7 mouse cellular contexts compared by ENCODE assay signal in genomic region chr15:89429352-89430221, GRCm38 (mm10). TPM values are rescaled to one million over a fixed set of nuclear protein-coding genes. Genes with fewer than 3 reads are reported as not detected.
DNase-seq lines count a peak whose midpoint lies in the region; ATAC-seq lines count a peak whose summit lies in the region.

Gene C730034F03Rik (plus strand): TSS chr15:89429589.
Gene Gm44502 (minus strand): TSS chr15:89429696.
Gene Chkb (minus strand): TSS chr15:89429908.

- H3K27ac ChIP-seq in intestine, embryonic 16.5 days (ENCODE audit: low read length): peak within 1 kb of the TSS; percentile 99
- peak within 1 kb of the TSS; percentile 92 for H3K27ac ChIP-seq in midbrain, embryonic 11.5 days (ENCODE audit: low read depth, low read length)

- intact Hi-C loops in left cerebral cortex, postnatal 36 days (cut with DNase I): loop anchor here (5.0 kb wide), 1 partner anchor 57 kb away; the partner anchor contains the start of gene Sco2

- no peaks in the 10 kb centered on the region for H3K9me3 ChIP-seq in intestine, embryonic 16.5 days (ENCODE audit: control insufficient read depth, low read length)
- no peaks in the 10 kb centered on the region for H3K9me3 ChIP-seq in midbrain, embryonic 11.5 days (ENCODE audit: control insufficient read depth, low read length)

- peak; percentile 95 for ATAC-seq in intestine, embryonic 16.5 days
- ATAC-seq in midbrain, embryonic 11.5 days (ENCODE audit: low FRiP score): peak; percentile 95

- peak within 1 kb of the TSS; percentile 88 for H3K4me2 ChIP-seq in intestine, embryonic 16.5 days (ENCODE audit: low read depth, low read length)
- peak within 1 kb of the TSS; percentile 90 for H3K4me2 ChIP-seq in midbrain, embryonic 11.5 days

- H3K36me3 ChIP-seq in intestine, embryonic 16.5 days (ENCODE audit: control insufficient read depth, insufficient read depth, low read length): 0 out of 2 replicates have a peak, but pooled peaks cover 4% of the 10 kb centered on the region
- peaks cover 4% of the 10 kb centered on the region; the same call in 1 of the 2 replicates for H3K36me3 ChIP-seq in midbrain, embryonic 11.5 days (ENCODE audit: control insufficient read depth, insufficient read depth, low read length)

- H3K4me3 ChIP-seq in intestine, embryonic 16.5 days (ENCODE audit: low read length): peak within 1 kb of the TSS; percentile 87
- peak within 1 kb of the TSS; percentile 81 for H3K4me3 ChIP-seq in midbrain, embryonic 11.5 days (ENCODE audit: low read depth, low read length)

- peak within 1 kb of the TSS; percentile 87 for H3K9ac ChIP-seq in intestine, embryonic 16.5 days (ENCODE audit: low read depth, low read length)
- peak within 1 kb of the TSS; percentile 83 for H3K9ac ChIP-seq in midbrain, embryonic 11.5 days (ENCODE audit: low read length)

- no peaks in the 10 kb centered on the region for H3K27me3 ChIP-seq in intestine, embryonic 16.5 days (replicated peaks; ENCODE audit: control insufficient read depth, insufficient read depth, low read length)
- no peaks in the 10 kb centered on the region for H3K27me3 ChIP-seq in midbrain, embryonic 11.5 days (ENCODE audit: control insufficient read depth, insufficient read depth, low read length)

- DNase-seq in adrenal gland, adult 8-10 months: peak; percentile 93
- DNase-seq in embryo, embryonic 9.5 days (ENCODE audit: extremely low spot score): peak; percentile 90
- DNase-seq in gastrocnemius, postnatal 4 days (ENCODE audit: low spot score in 2 of 2): peak; percentile 84 to 93
- peak; percentile 94 to 95 for DNase-seq in left cerebral cortex, postnatal 36 days (ENCODE audit: low spot score in 2 of 2)
- peak; percentile 98 for DNase-seq in midbrain, embryonic 11.5 days (ENCODE audit: low spot score, missing footprints)
- peak; percentile 94 for DNase-seq in skeletal muscle tissue, adult 2 months (ENCODE audit: low read depth, low spot score)

- H3K4me1 ChIP-seq in intestine, embryonic 16.5 days (ENCODE audit: control insufficient read depth, insufficient read depth, low read length): peaks cover 12% of the 10 kb centered on the region
- H3K4me1 ChIP-seq in midbrain, embryonic 11.5 days (ENCODE audit: control insufficient read depth, insufficient read depth, low read length): peaks cover 10% of the 10 kb centered on the region

- under 1% methylated on average over 69 of the region's 70 CpGs for WGBS in intestine, embryonic 16.5 days
- WGBS in midbrain, embryonic 11.5 days: under 1% methylated on average over 68 of the region's 70 CpGs

RNA-seq across cellular contexts. Expression of gene C730034F03Rik, which starts in this region (rescaled TPM):
- 1 to 10 TPM; 1.1 to 2.3 (median 1.9) TPM for total RNA-seq in adrenal gland, adult 8-10 months (2022)
- total RNA-seq in gastrocnemius, postnatal 4 days (2021): 1 to 10 TPM in 1 of 2 experiments, under 1 TPM in 1; 0.83 to 1.2 TPM
- 2.6 and 3.2 TPM in 2 replicates for polyA plus RNA-seq in intestine, embryonic 16.5 days (2015; fragmentation: Nextera tagmentation; extraction: Ambion mirVana)
- 1 to 10 TPM; 1.7 to 4.1 TPM for total RNA-seq in left cerebral cortex, postnatal 36 days (2021)
- polyA plus RNA-seq in midbrain, embryonic 11.5 days (2014; fragmentation: Nextera tagmentation; extraction: Ambion mirVana): 1.9 and 2.4 TPM in 2 replicates

RNA-seq across cellular contexts. Expression of gene Gm44502, which starts in this region (rescaled TPM):
- 1 to 10 TPM in 2 of 4 experiments, not detected in 2; 1.2 to 1.5 TPM for total RNA-seq in adrenal gland, adult 8-10 months (2022)
- 1 to 10 TPM; 1.7 TPM for total RNA-seq in gastrocnemius, postnatal 4 days (2021)
- not detected in 2 replicates for polyA plus RNA-seq in intestine, embryonic 16.5 days (2015; fragmentation: Nextera tagmentation; extraction: Ambion mirVana)
- under 1 TPM in 1 of 2 experiments, not detected in 1; 0.72 TPM for total RNA-seq in left cerebral cortex, postnatal 36 days (2021)
- polyA plus RNA-seq in midbrain, embryonic 11.5 days (2014; fragmentation: Nextera tagmentation; extraction: Ambion mirVana): not detected in 2 replicates

RNA-seq across cellular contexts. Expression of gene Chkb, which starts in this region (rescaled TPM):
- 10 to 100 TPM; 47.0 to 76.2 (median 66.7) TPM for total RNA-seq in adrenal gland, adult 8-10 months (2022)
- total RNA-seq in gastrocnemius, postnatal 4 days (2021): 10 to 100 TPM; 35.8 to 51.0 TPM
- 63.7 and 67.0 TPM in 2 replicates for polyA plus RNA-seq in intestine, embryonic 16.5 days (2015; fragmentation: Nextera tagmentation; extraction: Ambion mirVana)
- total RNA-seq in left cerebral cortex, postnatal 36 days (2021): 10 to 100 TPM; 41.0 to 41.2 TPM
- 48.3 and 49.6 TPM in 2 replicates for polyA plus RNA-seq in midbrain, embryonic 11.5 days (2014; fragmentation: Nextera tagmentation; extraction: Ambion mirVana)

Comparison
In these comparisons a context has a peak if more than half of its experiments do, and no peak if none do; other contexts are left out.
1. Peak in every context shown above with its lines: DNase-seq, ATAC-seq, H3K4me3 ChIP-seq and H3K27ac ChIP-seq.